Mouse (Mus musculus): ENCODE data around the gene Cdr2l.

DNA sequence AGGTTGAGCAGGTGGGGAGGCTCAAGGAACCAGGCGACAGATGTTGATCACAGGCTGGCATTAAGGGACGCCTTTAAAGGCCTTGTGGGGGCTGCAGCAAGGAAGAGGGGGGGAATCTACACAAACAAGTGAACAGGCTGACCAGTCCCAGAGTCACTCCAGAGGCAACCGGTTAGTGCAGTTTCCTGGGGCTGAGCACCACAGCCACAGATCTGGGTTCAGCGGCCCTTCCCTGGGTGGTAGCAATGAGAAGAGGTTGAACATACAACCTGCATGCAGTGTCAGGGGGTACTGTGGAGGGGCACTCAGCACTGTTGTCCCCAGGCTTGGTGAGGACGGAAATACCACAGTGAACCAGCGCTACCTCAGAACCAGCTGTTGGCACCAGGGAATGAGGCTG, 51.6 kb downstream of the Cdr2l start:
- TF ChIP-seq GATA1 (IDR thresholded peaks at IDR 0.05; ENCODE audit: low read length): no peak
- no peak for TF ChIP-seq TAL1 (IDR thresholded peaks at IDR 0.05; ENCODE audit: low read length)
